Mouse (Mus musculus): ENCODE measurements around the gene Olfr898.

DNA sequence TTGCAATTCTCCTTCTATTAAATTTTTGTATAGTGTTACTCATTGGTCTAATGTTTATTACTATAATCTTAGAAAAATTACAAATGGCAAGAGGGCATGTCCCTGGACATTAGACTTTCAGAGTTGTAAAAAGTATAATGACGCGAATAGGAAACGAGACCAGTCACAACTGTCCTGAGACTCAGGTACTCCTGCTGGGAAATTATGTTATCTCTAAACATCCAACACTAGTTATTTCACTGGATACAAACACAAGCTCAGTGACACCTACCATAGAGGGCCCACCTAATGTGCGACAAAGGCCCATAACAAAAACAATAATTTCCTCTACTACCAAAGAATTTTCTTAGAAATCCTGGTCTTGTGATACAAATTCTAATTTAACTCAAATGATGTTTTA is at the start of gene Olfr898:
- TF ChIP-seq CTCF (IDR thresholded peaks at IDR 0.05 in 2 of 3, conservative IDR thresholded peaks at IDR 0.05 in 1 of 3; ENCODE audit: control insufficient read depth in 1 of 3, insufficient read depth in 1 of 3, low read depth in 2 of 3, low read length in 3 of 3, poor library complexity in 1 of 3, severe bottlenecking in 1 of 3) (no peak), ZKSCAN1 (IDR thresholded peaks at IDR 0.05; ENCODE audit: low read depth, low read length) (no peak)
